Mouse (Mus musculus) stomach, embryonic 16.5 days (tissue): ENCODE data around the gene Olfr792. TPM values are rescaled to one million over a fixed set of nuclear protein-coding genes. Genes with fewer than 3 reads are reported as not detected.

Experiments
- ATAC-seq: fragments of 200-750 bp; cut with Nextera tagmentation; 2 replicates; pipeline ENCODE4 v1.8.0; 2017; ENCODE audit warnings: moderate number of reproducible peaks, moderate TSS enrichment; ENCODE audit not compliant: insufficient read depth, low FRiP score
- H3K27ac ChIP-seq: fragments of 300-500 bp; sonication (generic); 2 replicates; pipeline ENCODE4 v1.5.1; 2014; ENCODE audit warnings: low read length
- H3K27me3 ChIP-seq: fragments of 300-500 bp; sonication (generic); 2 replicates; pipeline ENCODE4 v1.6.1; 2014; ENCODE audit warnings: low read length, control low read depth, mixed read lengths; ENCODE audit not compliant: control insufficient read depth, insufficient read depth
- H3K36me3 ChIP-seq: fragments of 300-500 bp; sonication (generic); 2 replicates; pipeline ENCODE4 v1.6.1; 2014; ENCODE audit warnings: low read length; ENCODE audit not compliant: control insufficient read depth, insufficient read depth
- H3K4me1 ChIP-seq: fragments of 300-500 bp; sonication (generic); 2 replicates; pipeline ENCODE4 v1.6.1; 2014; ENCODE audit warnings: low read length, control low read depth, mixed read lengths; ENCODE audit not compliant: control insufficient read depth, insufficient read depth
- H3K4me2 ChIP-seq: fragments of 300-500 bp; sonication (generic); 2 replicates; pipeline ENCODE4 v1.6.1; 2014; ENCODE audit warnings: low read depth, low read length, mixed read lengths
- H3K4me3 ChIP-seq: fragments of 300-500 bp; sonication (generic); replicated peaks from 2 replicates; pipeline ENCODE4 v1.5.1; 2014; ENCODE audit warnings: mild to moderate bottlenecking, low read length
- H3K9ac ChIP-seq: fragments of 300-500 bp; sonication (generic); 2 replicates; pipeline ENCODE4 v1.6.1; 2014; ENCODE audit warnings: low read length
- H3K9me3 ChIP-seq: fragments of 300-500 bp; sonication (generic); replicated peaks from 2 replicates; pipeline ENCODE4 v1.6.1; 2016; ENCODE audit warnings: low read length, control low read depth; ENCODE audit not compliant: control insufficient read depth
- WGBS: fragments of 180-500 bp; shearing (Covaris S2); extraction: QIAGEN DNeasy Blood & Tissue Kit; methylation state at CpG from one replicate; pipeline ENCODE4 v1.1.7; 2014; 5-methylcytosine and 5-hydroxymethylcytosine counted together
- microRNA-seq: library from miRNA; unstranded; fragments of <30 nt; microRNA quantifications from one replicate; pipeline ENCODE4, GENCODE M21; 2016
- polyA plus RNA-seq: library from polyadenylated mRNA; unstranded; fragments of >200 nt; fragmentation: Nextera tagmentation; extraction: Ambion mirVana; gene quantifications from 2 replicates; pipeline ENCODE4 v1.2.1, GENCODE M21; 2015

Gene Olfr792
- polyA plus RNA-seq: not detected in 2 replicates

DNA sequence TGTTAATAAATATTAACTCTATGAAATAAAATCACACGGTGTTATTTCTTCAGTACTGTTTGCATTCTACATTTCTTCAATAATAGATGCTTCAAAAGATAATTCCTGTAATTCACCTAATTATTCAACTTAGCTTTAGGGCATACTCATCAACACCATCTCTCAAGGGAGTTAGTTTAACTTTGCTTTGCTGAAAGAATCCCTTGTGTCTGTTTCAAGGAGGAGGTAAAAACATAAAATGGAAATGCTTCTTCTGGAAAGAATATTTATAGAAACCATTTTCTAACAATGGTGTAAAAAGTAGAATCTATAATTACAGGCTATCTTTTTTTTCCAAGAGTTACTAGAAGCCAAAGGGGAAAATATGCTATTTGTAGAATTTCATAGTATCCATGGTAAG lies at the start of gene Olfr792:
Gene Olfr792, plus strand, starts transcription at position 301 of the 400 bp plus-strand sequence.
- Histone ChIP-seq H3K27me3 (no peaks in the 10 kb centered on the region), H3K4me2 (no peak within 1 kb of the TSS), H3K27ac (no peak within 1 kb of the TSS), H3K9me3 (no peaks in the 10 kb centered on the region), H3K4me1 (no peaks in the 10 kb centered on the region), H3K4me3 (no peak within 1 kb of the TSS), H3K9ac (no peak within 1 kb of the TSS), H3K36me3 (no peaks in the 10 kb centered on the region)
- 75% methylated on average over 1 of the region's 1 CpGs for WGBS
- ATAC-seq: no peak

DNA sequence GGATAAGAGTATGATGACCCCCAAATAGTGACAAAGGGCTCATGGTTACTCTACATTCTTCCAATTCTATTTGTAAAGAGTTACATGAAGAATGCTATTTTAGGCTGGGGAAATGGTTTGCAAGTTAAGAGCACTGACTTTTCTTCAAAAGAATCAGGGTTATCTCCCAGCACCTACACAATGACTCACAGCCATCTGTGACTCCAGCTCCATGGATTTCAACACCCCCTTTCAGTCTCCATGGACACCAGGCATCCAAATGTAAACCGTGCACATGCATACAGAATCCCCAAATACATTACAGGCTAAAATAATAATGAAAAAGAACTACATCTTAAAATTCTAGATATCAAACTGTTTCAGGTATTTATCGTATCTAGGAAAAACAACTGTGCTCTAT lies 48.9 kb upstream of the Olfr792 start:
- Histone ChIP-seq H3K4me3 (no peak overlapping the region), H3K9me3 (no peaks in the 10 kb centered on the region), H3K36me3 (no peaks in the 10 kb centered on the region), H3K9ac (no peak overlapping the region), H3K27me3 (no peaks in the 10 kb centered on the region), H3K27ac (no peak overlapping the region), H3K4me1 (no peaks in the 10 kb centered on the region), H3K4me2 (no peak overlapping the region)
- WGBS: 81% methylated on average over 2 of the region's 2 CpGs
- ATAC-seq: no peak

DNA sequence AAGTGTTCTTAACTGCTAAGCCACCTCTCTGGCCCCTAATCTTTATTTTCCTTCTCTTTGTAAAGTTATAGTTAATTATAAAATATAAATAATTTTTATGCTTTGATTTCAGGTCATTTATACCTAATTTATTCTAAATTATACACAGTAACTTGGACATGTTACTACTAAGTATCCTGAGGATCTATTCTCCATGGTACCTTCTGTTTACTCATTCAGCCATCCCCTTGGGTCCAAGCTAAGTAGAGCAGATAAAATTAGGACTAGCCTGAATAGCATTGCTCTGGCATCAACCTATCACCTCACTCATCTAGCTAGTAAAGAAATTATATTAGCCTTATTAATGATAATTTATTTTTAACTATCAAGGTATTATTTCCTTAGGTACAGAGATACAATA lies 40.8 kb upstream of the Olfr792 start, which contains the start of gene Olfr790:
Gene Olfr790, plus strand, starts transcription at position 301 of the 400 bp plus-strand sequence.
- Histone ChIP-seq H3K36me3 (no peaks in the 10 kb centered on the region), H3K4me1 (no peaks in the 10 kb centered on the region), H3K9me3 (no peaks in the 10 kb centered on the region), H3K27ac (no peak within 1 kb of the TSS), H3K9ac (no peak within 1 kb of the TSS), H3K27me3 (no peaks in the 10 kb centered on the region), H3K4me2 (no peak within 1 kb of the TSS), H3K4me3 (no peak within 1 kb of the TSS)
- no peak for ATAC-seq

DNA sequence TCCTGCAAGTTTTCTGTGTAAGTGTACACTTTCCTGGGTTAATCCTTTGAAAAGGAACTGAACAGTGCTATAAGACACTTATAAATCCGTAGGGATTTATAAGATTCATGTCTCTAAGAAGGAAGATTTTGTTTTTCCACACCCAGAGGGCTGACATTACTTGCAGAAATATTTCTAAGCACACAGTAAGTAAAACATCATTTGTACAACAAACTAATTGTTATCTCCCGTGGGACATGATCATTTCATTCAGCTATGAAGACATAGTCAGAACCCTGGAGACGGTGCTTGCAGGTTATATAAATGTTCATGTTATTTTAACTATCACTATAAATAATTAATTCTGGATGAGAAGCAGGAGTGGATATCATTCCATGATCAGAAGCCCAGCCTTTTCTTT lies 17.5 kb upstream of the Olfr792 start, which contains the start of gene Olfr791:
Gene Olfr791, plus strand, starts transcription at position 301 of the 400 bp plus-strand sequence.
- WGBS: 58% methylated on average over 3 of the region's 3 CpGs
- H3K9ac ChIP-seq: no peak within 1 kb of the TSS
- H3K27ac ChIP-seq: no peak within 1 kb of the TSS
- H3K9me3 ChIP-seq: no peaks in the 10 kb centered on the region
- H3K4me3 ChIP-seq: no peak within 1 kb of the TSS
- H3K4me1 ChIP-seq: no peaks in the 10 kb centered on the region
- H3K27me3 ChIP-seq: no peaks in the 10 kb centered on the region
- no peak for ATAC-seq
- H3K4me2 ChIP-seq: no peak within 1 kb of the TSS
- H3K36me3 ChIP-seq: no peaks in the 10 kb centered on the region

DNA sequence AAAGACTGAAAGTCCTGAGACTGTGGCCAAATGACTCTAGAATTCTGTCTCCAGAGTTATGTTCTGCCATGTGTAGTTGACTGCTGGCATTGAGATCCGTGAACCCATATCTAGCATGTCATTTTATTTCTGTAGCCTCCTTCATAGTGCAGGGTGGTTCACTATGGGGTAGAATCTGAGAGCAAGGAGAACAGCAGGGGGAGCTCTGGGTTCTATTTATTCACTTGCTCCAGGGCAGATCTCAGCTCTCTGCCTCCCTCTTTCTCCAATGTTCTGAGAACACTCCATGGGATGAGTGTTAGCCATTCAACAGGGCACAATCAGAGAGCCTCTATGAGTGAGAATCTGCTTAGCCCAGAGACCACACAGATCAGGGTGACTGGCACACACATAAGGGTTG lies 10.4 kb downstream of the Olfr792 start:
- no peaks in the 10 kb centered on the region for H3K27me3 ChIP-seq
- no peaks in the 10 kb centered on the region for H3K36me3 ChIP-seq
- H3K9me3 ChIP-seq: no peaks in the 10 kb centered on the region
- ATAC-seq: no peak
- H3K27ac ChIP-seq: no peak overlapping the region
- 41% methylated on average over 1 of the region's 1 CpGs for WGBS
- no peak overlapping the region for H3K4me2 ChIP-seq
- no peaks in the 10 kb centered on the region for H3K4me1 ChIP-seq
- H3K9ac ChIP-seq: no peak overlapping the region
- no peak overlapping the region for H3K4me3 ChIP-seq

DNA sequence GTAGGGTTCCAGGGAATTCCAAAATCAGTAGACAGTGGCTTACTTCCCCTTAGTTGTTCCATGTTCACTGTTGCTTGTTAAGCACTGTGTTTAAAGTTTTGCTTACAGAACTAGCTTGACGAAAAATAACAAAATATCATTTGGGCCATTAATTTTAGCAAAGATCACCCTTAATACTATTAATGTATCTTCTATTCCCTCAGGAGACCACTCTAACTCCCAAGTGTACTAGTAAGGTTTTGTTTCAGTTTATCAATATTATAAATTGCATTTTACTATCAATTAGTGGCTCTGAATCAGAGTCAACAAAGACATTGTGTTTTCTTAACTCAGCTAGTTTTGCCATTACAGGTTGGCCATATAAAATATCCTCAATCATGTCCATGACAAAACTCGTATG lies 28.4 kb downstream of the Olfr792 start, which contains the start of gene Olfr794:
Gene Olfr794, plus strand, starts transcription at position 301 of the 400 bp plus-strand sequence.
- Histone ChIP-seq H3K4me2 (no peak within 1 kb of the TSS), H3K27ac (no peak within 1 kb of the TSS), H3K9me3 (no peaks in the 10 kb centered on the region), H3K9ac (no peak within 1 kb of the TSS), H3K4me3 (no peak within 1 kb of the TSS), H3K36me3 (no peaks in the 10 kb centered on the region), H3K4me1 (no peaks in the 10 kb centered on the region), H3K27me3 (no peaks in the 10 kb centered on the region)
- WGBS: 66% methylated on average over 2 of the region's 2 CpGs
- ATAC-seq: no peak

DNA sequence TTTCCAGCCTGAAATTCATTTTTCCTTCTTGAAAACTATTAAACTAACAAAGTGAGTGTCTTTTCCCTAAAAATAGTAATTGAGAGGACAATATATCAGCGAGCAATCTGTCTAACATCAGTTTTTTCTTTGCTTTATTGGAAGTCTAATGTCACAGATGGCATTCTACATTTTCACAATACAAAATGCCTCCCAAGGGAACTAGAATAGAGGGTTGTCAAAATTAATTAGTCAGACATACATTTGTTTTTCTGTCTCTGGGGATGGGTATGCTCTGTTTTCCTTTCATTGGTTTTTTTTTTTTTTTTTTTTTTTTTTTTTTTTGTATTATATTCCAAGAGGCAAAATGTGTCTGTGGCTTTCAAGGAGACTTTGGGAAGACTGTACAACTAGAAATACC lies 38.1 kb downstream of the Olfr792 start:
- whole genome bisulfite sequencing: 60% methylated on average over 1 of the region's 1 CpGs
- ATAC-seq: no peak
- Histone ChIP-seq H3K4me2 (no peak overlapping the region), H3K27me3 (no peaks in the 10 kb centered on the region), H3K36me3 (no peaks in the 10 kb centered on the region), H3K4me3 (no peak overlapping the region), H3K27ac (no peak overlapping the region), H3K4me1 (no peaks in the 10 kb centered on the region), H3K9ac (no peak overlapping the region), H3K9me3 (no peaks in the 10 kb centered on the region)

Small RNA genes lying within 50 kb of the gene (microRNA-seq; reads per million reads assigned to microRNA genes)
- not detected for gene Gm23252

Other genes starting within 250 kb of the Olfr792 start
- gene Olfr780, start 221.0 kb upstream of the Olfr792 start, polyA plus RNA-seq: not detected in 2 replicates
- gene Olfr781, start 210.3 kb upstream of the Olfr792 start, polyA plus RNA-seq: not detected in 2 replicates
- gene Olfr782, start 190.3 kb upstream of the Olfr792 start, polyA plus RNA-seq: not detected in 2 replicates
- 0.09 TPM in 1 of 2 replicates, not detected in the other for gene Olfr784, start 155.1 kb upstream of the Olfr792 start, polyA plus RNA-seq
- not detected in 2 replicates for gene Olfr785, start 133.7 kb upstream of the Olfr792 start, polyA plus RNA-seq
- gene Olfr786, start 111.9 kb upstream of the Olfr792 start, polyA plus RNA-seq: not detected in 2 replicates
- gene Olfr787, start 77.3 kb upstream of the Olfr792 start, polyA plus RNA-seq: not detected in 2 replicates
- gene Olfr788, start 68.2 kb upstream of the Olfr792 start, polyA plus RNA-seq: not detected in 2 replicates
- gene Olfr789, start 54.4 kb upstream of the Olfr792 start, polyA plus RNA-seq: not detected in 2 replicates
- not detected in 2 replicates for gene Olfr790, start 40.7 kb upstream of the Olfr792 start, polyA plus RNA-seq
- not detected in 2 replicates for gene Olfr791, start 17.4 kb upstream of the Olfr792 start, polyA plus RNA-seq
- not detected in 2 replicates for gene Olfr794, start 28.5 kb downstream of the Olfr792 start, polyA plus RNA-seq
- not detected in 2 replicates for gene Olfr796, start 73.4 kb downstream of the Olfr792 start, polyA plus RNA-seq
- gene Olfr798, start 88.8 kb downstream of the Olfr792 start, polyA plus RNA-seq: not detected in 2 replicates
- not detected in 2 replicates for gene Olfr799, start 98.3 kb downstream of the Olfr792 start, polyA plus RNA-seq
- not detected in 2 replicates for gene Olfr800, start 118.5 kb downstream of the Olfr792 start, polyA plus RNA-seq
- not detected in 2 replicates for gene Olfr801, start 134.7 kb downstream of the Olfr792 start, polyA plus RNA-seq
- gene Olfr802, start 149.0 kb downstream of the Olfr792 start, polyA plus RNA-seq: not detected in 2 replicates
- not detected in 2 replicates for gene Olfr803, start 155.1 kb downstream of the Olfr792 start, polyA plus RNA-seq
- not detected in 2 replicates for gene Olfr804, start 164.0 kb downstream of the Olfr792 start, polyA plus RNA-seq
- gene Olfr805, start 190.2 kb downstream of the Olfr792 start, polyA plus RNA-seq: not detected in 2 replicates
- gene Olfr806, start 202.8 kb downstream of the Olfr792 start, polyA plus RNA-seq: not detected in 2 replicates
- not detected in 2 replicates for gene Olfr807, start 218.6 kb downstream of the Olfr792 start, polyA plus RNA-seq
- not detected in 2 replicates for gene Olfr808, start 226.3 kb downstream of the Olfr792 start, polyA plus RNA-seq
- not detected in 2 replicates for gene Olfr809, start 235.5 kb downstream of the Olfr792 start, polyA plus RNA-seq